Mouse (Mus musculus) forebrain, postnatal 0 days (tissue): ENCODE measurements around the gene Calca. TPM values are rescaled to one million over a fixed set of nuclear protein-coding genes. Genes with fewer than 3 reads are reported as not detected.
"Not testable (repeated sequence)": the region's sequence is repeated elsewhere in the genome, so short reads cannot be mapped to it uniquely, and the experiment has no call there.

Source experiments
- ATAC-seq: fragments of 200-750 bp; cut with Nextera tagmentation; 2 replicates; pipeline ENCODE4 v1.8.0; 2017; ENCODE audit warnings: mild to moderate bottlenecking, moderate library complexity
- DNase-seq: peaks from one replicate; pipeline ENCODE4 v3.0.0-alpha.2; 2015
- H3K27ac ChIP-seq: fragments of 300-500 bp; sonication (generic); 2 replicates; pipeline ENCODE4 v1.5.1; 2014; ENCODE audit warnings: low read depth, mild to moderate bottlenecking, antibody characterized with exemption, low read length, moderate library complexity, mixed read lengths
- H3K27me3 ChIP-seq: fragments of 300-500 bp; sonication (generic); 2 replicates; pipeline ENCODE4 v1.6.1; 2014; ENCODE audit warnings: mild to moderate bottlenecking, low read length, mixed read lengths; ENCODE audit not compliant: insufficient read depth
- H3K36me3 ChIP-seq: fragments of 300-500 bp; sonication (generic); 2 replicates; pipeline ENCODE4 v1.6.1; 2014; ENCODE audit warnings: mild to moderate bottlenecking, moderate library complexity; ENCODE audit not compliant: insufficient read depth
- H3K4me1 ChIP-seq: fragments of 300-500 bp; sonication (generic); 2 replicates; pipeline ENCODE4 v1.6.1; 2014; ENCODE audit warnings: antibody characterized with exemption; ENCODE audit not compliant: insufficient read depth
- H3K4me2 ChIP-seq: fragments of 300-500 bp; sonication (generic); 2 replicates; pipeline ENCODE4 v1.6.1; 2014; ENCODE audit warnings: low read depth, mild to moderate bottlenecking, moderate library complexity
- H3K4me3 ChIP-seq: fragments of 300-500 bp; sonication (generic); 2 replicates; pipeline ENCODE4 v1.5.1; 2014; ENCODE audit warnings: low read depth, low read length, mixed read lengths
- H3K9ac ChIP-seq: fragments of 300-500 bp; sonication (generic); 2 replicates; pipeline ENCODE4 v1.6.1; 2014; ENCODE audit warnings: mild to moderate bottlenecking
- H3K9me3 ChIP-seq: fragments of 300-500 bp; sonication (generic); 2 replicates; pipeline ENCODE4 v1.6.1; 2016; ENCODE audit warnings: low read length
- CTCF ChIP-seq: sonication (generic); IDR thresholded peaks from 2 replicates; pipeline ENCODE4 v1.5.1; 2016; ENCODE audit warnings: antibody characterized with exemption, control low read depth, low read depth
- WGBS: fragments of 180-500 bp; shearing (Covaris S2); extraction: QIAGEN DNeasy Blood & Tissue Kit; methylation state at CpG from one replicate; pipeline ENCODE4 v1.1.7; 2014; 5-methylcytosine and 5-hydroxymethylcytosine counted together
- polyA plus RNA-seq: library from polyadenylated mRNA; unstranded; fragments of >200 nt; fragmentation: Nextera tagmentation; extraction: Ambion mirVana; gene quantifications from 2 replicates; pipeline ENCODE4 v1.2.1, GENCODE M21; 2015
- total RNA-seq: library from RNA; depleted of rRNA; stranded (reverse); fragments of >200 nt; gene quantifications from 2 replicates; pipeline ENCODE4 v1.2.3, GENCODE M21; 2014; rRNA removed

The Calca gene
- total and polyA plus RNA-seq, 2 experiments from 2014 or later: 4.0 to 8.0 TPM

GRCm38 (mm10) chr7:114625966-114626365, 10.2 kb downstream of the Calca start:
- no peak overlapping the region for H3K9ac ChIP-seq
- no peak overlapping the region for H3K4me3 ChIP-seq
- ATAC-seq (no peak), DNase-seq (no peak)
- TF ChIP-seq CTCF: no peak
- H3K4me1 ChIP-seq: no peaks in the 10 kb centered on the region
- H3K4me2 ChIP-seq: no peak overlapping the region
- H3K27ac ChIP-seq: no peak overlapping the region
- H3K27me3 ChIP-seq: no peaks in the 10 kb centered on the region
- WGBS: 88% methylated on average over 3 of the region's 3 CpGs
- H3K9me3 ChIP-seq: no peaks in the 10 kb centered on the region
- no peaks in the 10 kb centered on the region for H3K36me3 ChIP-seq

DNA sequence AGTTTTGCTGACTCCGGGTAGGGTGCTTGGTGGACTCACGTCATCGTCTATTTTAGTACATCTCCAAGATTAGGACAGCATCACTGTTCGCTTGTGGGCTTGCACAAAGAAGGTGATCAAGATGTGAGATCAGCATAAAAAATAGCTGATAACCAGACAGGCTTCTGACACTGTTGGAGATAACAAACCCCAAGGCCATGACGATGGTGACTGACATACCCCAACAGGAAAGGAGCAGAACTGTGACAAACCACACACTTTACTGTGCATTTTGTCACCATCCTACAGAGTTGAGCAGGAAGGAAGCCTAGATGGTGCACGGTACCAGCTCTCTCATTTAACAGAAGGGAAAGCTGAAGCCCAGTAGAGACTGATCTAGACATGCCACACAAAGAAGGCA, 19.4 kb downstream of the Calca start:
- Histone ChIP-seq H3K9ac (no peak overlapping the region), H3K4me3 (no peak overlapping the region), H3K4me2 (no peak overlapping the region), H3K36me3 (no peaks in the 10 kb centered on the region), H3K9me3 (no peaks in the 10 kb centered on the region), H3K27ac (no peak overlapping the region), H3K27me3 (no peaks in the 10 kb centered on the region), H3K4me1 (no peaks in the 10 kb centered on the region)
- ATAC-seq (no peak), DNase-seq (no peak)
- no peak for TF ChIP-seq CTCF
- 95% methylated on average over 6 of the region's 6 CpGs for WGBS

DNA sequence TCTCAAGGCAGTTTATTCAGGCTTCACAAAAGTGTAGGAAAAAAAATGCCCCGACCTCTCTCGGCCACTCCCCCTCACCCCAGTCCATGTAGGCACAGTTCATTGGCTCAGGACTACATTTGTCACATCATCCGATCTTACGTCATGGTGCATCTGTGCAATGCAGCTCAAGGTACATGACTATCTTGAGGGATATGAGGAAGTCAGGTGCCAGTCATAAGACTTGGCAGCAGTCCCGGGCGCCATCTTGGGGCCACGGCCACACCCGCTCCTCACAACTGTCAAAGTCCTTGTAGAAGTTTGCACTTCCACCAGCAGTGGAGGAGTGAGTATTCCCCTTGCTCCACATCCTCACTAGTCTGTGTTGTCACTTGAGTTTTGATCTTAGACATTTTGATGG, 41.8 kb downstream of the Calca start:
- H3K4me3 ChIP-seq, H3K4me2 ChIP-seq, H3K27me3 ChIP-seq, H3K9me3 ChIP-seq, H3K36me3 ChIP-seq, ATAC-seq, H3K4me1 ChIP-seq, H3K27ac ChIP-seq, H3K9ac ChIP-seq, DNase-seq: not testable (repeated sequence)
- 93% methylated on average over 8 of the region's 8 CpGs for WGBS

GRCm38 (mm10) chr7:114582441-114582840, 53.7 kb downstream of the Calca start:
- H3K27ac ChIP-seq: no peak overlapping the region
- no peaks in the 10 kb centered on the region for H3K27me3 ChIP-seq
- ATAC-seq: no peak
- H3K9ac ChIP-seq: no peak overlapping the region
- H3K9me3 ChIP-seq: no peaks in the 10 kb centered on the region
- H3K4me2 ChIP-seq: no peak overlapping the region
- no peak for DNase-seq
- no peaks in the 10 kb centered on the region for H3K4me1 ChIP-seq
- no peaks in the 10 kb centered on the region for H3K36me3 ChIP-seq
- WGBS: 34% methylated on average over 2 of the region's 2 CpGs
- H3K4me3 ChIP-seq: no peak overlapping the region
- no peak for TF ChIP-seq CTCF

Other genes with a start within 250 kb of the Calca start
- gene Pde3b, start 221.1 kb downstream of the Calca start, total RNA-seq: 13.5 and 14.5 TPM in 2 replicates
- 2.0 and 2.3 TPM in 2 replicates for gene Pde3b, start 221.1 kb downstream of the Calca start, polyA plus RNA-seq
- gene Cyp2r1, start 73.4 kb downstream of the Calca start, total RNA-seq: 1.6 and 1.8 TPM in 2 replicates
- gene Cyp2r1, start 73.4 kb downstream of the Calca start, polyA plus RNA-seq: 1.1 and 1.3 TPM in 2 replicates
- gene Calcb, start 82.3 kb upstream of the Calca start, total RNA-seq: not detected in 2 replicates
- gene Calcb, start 82.3 kb upstream of the Calca start, polyA plus RNA-seq: not detected in 2 replicates
- 1.8 and 2.2 TPM in 2 replicates for gene Insc, start 107.3 kb upstream of the Calca start, total RNA-seq
- gene Insc, start 107.3 kb upstream of the Calca start, polyA plus RNA-seq: 1.8 TPM in 2 replicates